Mouse (Mus musculus) lung, adult 2 months (tissue): Measurements from ENCODE around the gene Mpv17. TPM values are rescaled to one million over a fixed set of nuclear protein-coding genes. Genes with fewer than 3 reads are reported as not detected.

ENCODE experiments used
- DNase-seq: peaks from one replicate; pipeline ENCODE4 v3.0.0; 2022
- H3K4me1 ChIP-seq: fragments of 200-500 bp; 2 replicates; pipeline ENCODE4 v1.6.1; 2011; ENCODE audit warnings: low read length; ENCODE audit not compliant: control insufficient read depth, insufficient read depth
- H3K4me3 ChIP-seq: fragments of 200-500 bp; replicated peaks from 2 replicates; pipeline ENCODE3; 2011; ENCODE audit warnings: low read depth, mild to moderate bottlenecking, control low read depth, low read length; ENCODE audit errors: extremely low read depth
- CTCF ChIP-seq: fragments of 200-500 bp; IDR thresholded peaks from 2 replicates; pipeline ENCODE4 v1.5.1; 2011; ENCODE audit warnings: mild to moderate bottlenecking, low read length, control low read depth; ENCODE audit not compliant: insufficient read depth
- POLR2A ChIP-seq: fragments of 200-500 bp; IDR thresholded peaks from 2 replicates; pipeline ENCODE4 v1.6.1; 2011; ENCODE audit warnings: low read depth, mild to moderate bottlenecking, control low read depth, low read length, borderline replicate concordance; ENCODE audit errors: extremely low read depth
- WGBS: fragments of 180-500 bp; shearing (Covaris S2); methylation state at CpG from one replicate; pipeline ENCODE4 v1.1.7; 2018; 5-methylcytosine and 5-hydroxymethylcytosine counted together
- polyA plus RNA-seq: library from polyadenylated mRNA; depleted of rRNA; stranded (reverse); fragments of >200 nt; gene quantifications from 2 replicates; pipeline ENCODE4 v1.2.3, GENCODE M21; 2012

Mpv17 gene
- polyA plus RNA-seq, 1 experiment = 93.4 TPM

DNA sequence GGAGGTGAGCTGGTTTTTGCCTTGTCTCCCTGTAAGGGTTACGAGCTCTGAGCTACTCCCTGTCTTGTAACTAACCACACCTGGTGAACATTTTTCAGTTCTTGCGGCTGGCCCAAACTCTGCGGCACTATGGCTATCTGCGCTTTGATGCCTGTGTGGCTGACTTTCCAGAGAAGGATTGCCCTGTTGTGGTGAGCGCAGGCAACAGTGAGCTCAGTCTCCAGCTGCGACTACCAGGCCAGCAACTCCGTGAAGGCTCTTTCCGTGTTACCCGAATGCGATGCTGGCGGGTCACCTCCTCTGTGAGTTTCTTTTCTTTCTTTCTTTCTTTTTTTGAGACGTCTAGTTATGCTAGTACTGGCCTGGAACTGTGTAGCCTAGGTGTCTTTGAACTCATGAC, 43.0 kb upstream of the Mpv17 start:
- no peak for TF ChIP-seq CTCF
- peak; percentile 26; the same call in 1 of the 2 replicates for TF ChIP-seq POLR2A
- no peak for DNase-seq
- Histone ChIP-seq H3K4me3 (no peak overlapping the region), H3K4me1 (peaks cover 4% of the 10 kb centered on the region)
- WGBS = 93% methylated on average over 12 of the region's 12 CpGs

- 84% methylated on average over 10 of the region's 10 CpGs for WGBS
- no peak overlapping the region for H3K4me3 ChIP-seq
- no peak for DNase-seq
- no peak for TF ChIP-seq CTCF
- no peak for TF ChIP-seq POLR2A
- peaks cover 7% of the 10 kb centered on the region for H3K4me1 ChIP-seq
Measured at GRCm38 (mm10) chr5:31196207-31196606, 42.2 kb upstream of the Mpv17 start.

GRCm38 (mm10) chr5:31195671-31196070, 41.6 kb upstream of the Mpv17 start:
- H3K4me3 ChIP-seq = no peak overlapping the region
- WGBS = 77% methylated on average over 4 of the region's 4 CpGs
- TF ChIP-seq CTCF (no peak), POLR2A (no peak)
- DNase-seq = no peak
- H3K4me1 ChIP-seq = peaks cover 7% of the 10 kb centered on the region

DNA sequence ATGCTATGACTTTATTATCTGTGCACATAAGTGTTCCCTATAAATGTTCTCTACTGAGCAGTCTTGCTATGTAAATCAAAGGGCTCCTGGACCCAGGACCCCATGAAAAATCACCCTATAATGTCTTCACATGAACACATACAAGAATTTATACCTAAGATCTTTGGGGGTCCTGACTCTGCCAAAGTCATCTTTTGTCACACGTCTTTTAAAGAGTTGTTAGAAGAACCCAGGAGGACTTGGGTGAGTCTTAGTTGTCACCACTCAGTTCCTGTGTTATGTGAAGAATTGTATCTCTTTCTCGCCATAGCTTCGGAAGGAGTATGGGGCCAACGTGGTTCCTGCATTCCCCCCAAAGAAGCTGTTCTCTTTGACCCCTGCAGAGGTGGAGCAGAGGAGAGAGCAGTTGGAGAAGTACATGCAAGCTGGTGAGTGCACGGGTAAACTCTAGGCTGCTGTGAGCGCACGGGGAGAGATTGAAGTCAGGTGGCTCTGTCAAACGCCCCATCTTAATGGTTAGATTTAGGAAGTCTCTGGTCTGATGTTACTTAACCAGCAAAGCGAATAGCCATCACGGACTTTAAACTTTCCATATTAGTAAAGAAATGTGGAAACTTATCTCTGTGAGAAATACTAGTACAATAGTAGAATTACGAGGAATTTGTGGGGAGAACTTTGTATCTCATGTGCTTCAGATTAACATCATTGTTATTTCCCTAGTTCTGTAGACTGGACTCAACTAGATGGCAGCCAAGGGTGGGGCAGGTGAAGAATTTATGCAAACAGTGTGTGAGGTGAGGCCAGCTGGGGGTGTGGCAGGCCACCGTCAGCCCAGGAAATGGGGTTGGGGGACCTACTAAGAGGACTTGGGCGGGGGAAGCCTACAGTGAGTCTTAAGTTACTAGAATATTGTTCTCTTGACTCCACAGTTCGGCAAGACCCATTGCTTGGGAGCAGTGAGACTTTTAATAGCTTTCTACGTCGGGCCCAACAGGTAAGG, 40.7 kb upstream of the Mpv17 start:
- 86% methylated on average over 16 of the region's 16 CpGs for WGBS
- Histone ChIP-seq H3K4me3 (no peak overlapping the region), H3K4me1 (peaks cover 7% of the 10 kb centered on the region)
- DNase-seq = no peak
- no peak for TF ChIP-seq CTCF
- TF ChIP-seq POLR2A = no peak

DNA sequence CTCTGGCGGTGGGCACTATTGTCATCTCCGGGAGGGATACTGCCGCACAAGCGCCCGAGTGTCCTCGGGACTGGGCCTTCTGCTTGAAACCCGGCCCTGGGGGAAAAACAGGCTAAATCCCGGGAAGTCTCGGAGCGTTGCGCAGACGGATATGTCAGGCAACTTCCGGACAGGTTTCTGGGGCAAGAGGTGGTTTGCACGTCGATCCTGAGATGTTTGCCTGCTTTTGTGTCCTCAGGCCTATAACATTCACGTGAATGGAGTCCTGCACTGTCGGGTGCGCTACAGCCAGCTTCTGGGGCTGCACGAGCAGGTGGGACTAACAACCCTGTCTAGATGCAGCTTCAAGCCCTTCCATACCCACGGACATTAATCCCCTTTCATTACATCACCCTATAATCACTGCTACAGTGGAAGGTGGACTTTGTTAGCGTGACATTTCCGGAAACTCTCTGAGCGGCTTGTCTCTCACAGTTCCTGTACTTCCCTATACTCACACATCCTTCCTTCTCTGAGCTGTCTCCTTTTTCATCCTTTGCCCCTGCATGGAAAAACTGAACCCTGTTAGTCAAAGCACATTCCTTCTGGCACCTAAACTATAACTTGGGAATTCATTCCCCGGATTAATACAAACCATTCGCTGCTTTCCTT, 39.7 kb upstream of the Mpv17 start:
- DNase-seq = no peak

DNA sequence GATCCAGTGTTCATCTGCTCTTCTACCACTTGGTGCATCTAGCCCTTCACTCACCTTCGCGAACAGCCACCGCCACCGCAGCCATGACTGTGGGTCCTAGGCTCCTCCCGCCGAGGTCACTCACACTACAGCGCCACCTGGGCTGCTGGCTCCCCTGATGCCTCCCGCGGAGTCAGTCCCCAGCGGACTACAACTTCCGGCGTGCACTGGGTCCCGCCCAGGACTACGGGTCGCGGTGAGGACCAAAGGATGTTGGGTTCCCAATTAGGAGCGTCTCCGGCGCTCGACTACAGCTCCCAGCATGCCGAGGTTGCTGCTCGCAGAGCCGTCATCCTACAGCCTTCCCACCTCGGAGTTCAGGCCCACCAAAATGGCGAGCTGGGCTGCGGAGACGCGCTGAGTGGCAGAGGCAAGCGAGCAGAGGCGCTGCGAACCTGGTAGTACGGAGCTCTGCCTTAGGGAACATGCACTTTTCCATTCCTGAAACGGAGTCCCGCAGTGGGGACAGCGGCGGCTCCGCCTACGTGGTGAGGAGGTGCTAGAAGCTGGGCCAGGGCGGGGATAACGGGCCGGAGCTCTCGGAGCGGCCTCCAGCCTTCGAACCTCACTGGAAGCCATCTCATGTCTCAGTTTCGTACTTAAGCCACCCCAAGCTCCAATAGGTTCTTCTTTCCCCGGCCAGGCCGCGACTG, 39.0 kb upstream of the Mpv17 start, which contains the start of the genes Snx17 and Eif2b4:
Gene Snx17 (plus strand): TSS at position 289 of the 692 bp plus-strand sequence.
Gene Eif2b4 (minus strand): TSS at position 492 of the 692 bp plus-strand sequence.
- WGBS = under 1% methylated on average over 48 of the region's 48 CpGs
- peak; percentile 100 for DNase-seq
- TF ChIP-seq POLR2A (peak; percentile 85; the same call in 1 of the 2 replicates), CTCF (0 out of 2 replicates have a peak, but pooled peaks have one; percentile 11)

More for the DNA sequence above, 39.7 kb upstream of the Mpv17 start:
- H3K4me3 ChIP-seq = peak overlapping the region; percentile 99
- TF ChIP-seq POLR2A (no peak), CTCF (no peak)
- peaks cover 7% of the 10 kb centered on the region for H3K4me1 ChIP-seq
- 7% methylated on average over 25 of the region's 25 CpGs for WGBS

GRCm38 (mm10) chr5:31192045-31192938, 38.2 kb upstream of the Mpv17 start:
- DNase-seq = no peak
- no peak for TF ChIP-seq POLR2A
- no peak for TF ChIP-seq CTCF
- Histone ChIP-seq H3K4me3 (peak overlapping the region; percentile 99), H3K4me1 (peaks cover 7% of the 10 kb centered on the region)
- 12% methylated on average over 42 of the region's 42 CpGs for WGBS

More for the DNA sequence above, 39.0 kb upstream of the Mpv17 start, which contains the start of the genes Snx17 and Eif2b4:
- Histone ChIP-seq H3K4me1 (peaks cover 7% of the 10 kb centered on the region), H3K4me3 (peak within 1 kb of the TSS; percentile 99)

- 90% methylated on average over 9 of the region's 9 CpGs for WGBS
- H3K4me1 ChIP-seq = peaks cover 7% of the 10 kb centered on the region
- TF ChIP-seq POLR2A (no peak), CTCF (no peak)
- H3K4me3 ChIP-seq = no peak overlapping the region
- no peak for DNase-seq
Measured at GRCm38 (mm10) chr5:31190201-31190600, 36.1 kb upstream of the Mpv17 start.
